Mouse (Mus musculus): Measurements from ENCODE around the gene Ap2a1. TPM values are rescaled to one million over a fixed set of nuclear protein-coding genes. Genes with fewer than 3 reads are reported as not detected.

Ap2a1 gene
- polyA plus RNA-seq, 1 experiment = 216 TPM

DNA sequence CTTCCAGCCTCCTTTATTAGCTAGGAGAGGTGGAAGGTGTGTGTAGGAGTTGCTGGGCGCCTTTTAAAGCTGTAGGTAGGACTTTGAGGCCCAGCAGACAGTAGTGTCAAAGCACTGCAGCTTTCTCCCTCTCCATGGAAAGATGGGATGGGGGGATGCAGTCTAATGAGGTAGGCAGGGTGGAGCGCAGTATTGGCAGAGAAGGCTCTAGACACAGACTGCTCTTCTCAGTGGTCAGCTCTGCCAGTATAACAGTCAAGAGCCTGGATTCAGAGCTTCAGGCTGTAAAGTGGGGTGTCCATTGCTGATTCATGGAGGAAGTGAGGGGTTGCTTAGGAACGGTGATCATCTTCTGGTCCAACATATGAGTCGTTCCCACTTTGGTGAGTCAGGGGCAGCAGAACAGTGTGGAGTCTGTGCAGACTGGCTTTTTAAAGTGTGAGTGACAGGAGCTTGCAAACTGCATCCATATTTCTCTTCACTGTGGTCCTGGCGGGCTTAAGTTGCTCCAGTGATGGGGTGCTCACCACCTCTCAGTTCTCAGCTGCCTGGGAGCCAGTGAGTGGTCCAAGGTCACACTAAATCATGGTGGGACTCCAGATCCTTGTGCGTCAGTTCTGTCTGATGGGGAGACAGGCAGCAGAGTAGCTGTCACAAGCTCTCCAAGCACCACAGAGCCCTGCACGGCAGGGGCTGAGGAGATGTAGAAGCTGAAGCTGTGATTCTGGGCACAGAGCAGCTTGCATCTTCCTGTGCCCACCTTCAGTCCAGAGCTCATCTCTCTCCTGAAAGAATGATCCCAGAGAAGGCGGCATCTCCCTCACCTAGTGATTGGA, 78.3 kb downstream of the Ap2a1 start:
- no peak for TF ChIP-seq POLR2A (IDR thresholded peaks at IDR 0.05; ENCODE audit: borderline replicate concordance, insufficient read depth, low read length)
- TF ChIP-seq CTCF (IDR thresholded peaks at IDR 0.05; ENCODE audit: borderline replicate concordance, insufficient read depth, low read depth, low read length) = no peak
- Histone ChIP-seq H3K27ac (ENCODE audit: insufficient read depth, low read length) (peak overlapping the region; percentile 41; the same call in 1 of the 2 replicates), H3K27me3 (ENCODE audit: control insufficient read depth, insufficient read depth, low read length) (no peaks in the 10 kb centered on the region), H3K4me3 (replicated peaks; ENCODE audit: insufficient read depth, low read depth, low read length) (peak overlapping the region; percentile 75), H3K4me1 (ENCODE audit: control insufficient read depth, insufficient read depth, low read length) (peaks cover 9% of the 10 kb centered on the region)
- DNase-seq = peak in 1 of 2 experiments; percentile 22
- WGBS = 67% methylated on average over 8 of the region's 8 CpGs

Other genes starting within 250 kb of the Ap2a1 start
- gene Izumo2, start 220.8 kb downstream of the Ap2a1 start, polyA plus RNA-seq (2012; rRNA removed) = not detected in 2 replicates
- 37.4 and 39.1 TPM in 2 replicates for gene Vrk3, start 181.1 kb downstream of the Ap2a1 start, polyA plus RNA-seq (2012; rRNA removed)
- 0.71 and 0.79 TPM in 2 replicates for gene Zfp473, start 178.4 kb downstream of the Ap2a1 start, polyA plus RNA-seq (2012; rRNA removed)
- 28.9 and 29.4 TPM in 2 replicates for gene Nup62, start 113.4 kb downstream of the Ap2a1 start, polyA plus RNA-seq (2012; rRNA removed)
- gene Il4i1, start 113.1 kb downstream of the Ap2a1 start, polyA plus RNA-seq (2012; rRNA removed) = 1.4 and 1.9 TPM in 2 replicates
- 19.6 and 23.8 TPM in 2 replicates for gene Atf5, start 112.8 kb downstream of the Ap2a1 start, polyA plus RNA-seq (2012; rRNA removed)
- 78.3 and 83.6 TPM in 2 replicates for gene Akt1s1, start 80.5 kb downstream of the Ap2a1 start, polyA plus RNA-seq (2012; rRNA removed)
- gene Tbc1d17, start 80.4 kb downstream of the Ap2a1 start, polyA plus RNA-seq (2012; rRNA removed) = 119 and 123 TPM in 2 replicates
- 38.3 and 46.7 TPM in 2 replicates for gene Pnkp, start 72.4 kb downstream of the Ap2a1 start, polyA plus RNA-seq (2012; rRNA removed)
- 355 and 364 TPM in 2 replicates for gene Ptov1, start 59.7 kb downstream of the Ap2a1 start, polyA plus RNA-seq (2012; rRNA removed)
- gene Med25, start 36.8 kb downstream of the Ap2a1 start, polyA plus RNA-seq (2012; rRNA removed) = 105 and 117 TPM in 2 replicates
- gene Fuz, start 33.4 kb downstream of the Ap2a1 start, polyA plus RNA-seq (2012; rRNA removed) = 29.0 and 31.9 TPM in 2 replicates
- gene Tsks, start 13.7 kb upstream of the Ap2a1 start, polyA plus RNA-seq (2012; rRNA removed) = 0.16 and 0.40 TPM in 2 replicates
- 129 and 137 TPM in 2 replicates for gene Cpt1c, start 45.4 kb upstream of the Ap2a1 start, polyA plus RNA-seq (2012; rRNA removed)
- gene Prmt1, start 57.1 kb upstream of the Ap2a1 start, polyA plus RNA-seq (2012; rRNA removed) = 225 and 227 TPM in 2 replicates
- gene Irf3, start 68.2 kb upstream of the Ap2a1 start, polyA plus RNA-seq (2012; rRNA removed) = 126 and 130 TPM in 2 replicates
- 6.0 and 6.4 TPM in 2 replicates for gene Bcl2l12, start 69.2 kb upstream of the Ap2a1 start, polyA plus RNA-seq (2012; rRNA removed)
- 115 and 120 TPM in 2 replicates for gene Scaf1, start 86.9 kb upstream of the Ap2a1 start, polyA plus RNA-seq (2012; rRNA removed)
- gene Rras, start 88.5 kb upstream of the Ap2a1 start, polyA plus RNA-seq (2012; rRNA removed) = 29.7 and 29.9 TPM in 2 replicates
- 22.6 and 23.3 TPM in 2 replicates for gene Prr12, start 123.4 kb upstream of the Ap2a1 start, polyA plus RNA-seq (2012; rRNA removed)
- 106 and 112 TPM in 2 replicates for gene Nosip, start 132.9 kb upstream of the Ap2a1 start, polyA plus RNA-seq (2012; rRNA removed)
- gene Prrg2, start 133.2 kb upstream of the Ap2a1 start, polyA plus RNA-seq (2012; rRNA removed) = 23.3 and 23.7 TPM in 2 replicates
- 7.6 and 8.6 TPM in 2 replicates for gene Rcn3, start 162.7 kb upstream of the Ap2a1 start, polyA plus RNA-seq (2012; rRNA removed)
- 32.1 and 33.7 TPM in 2 replicates for gene Fcgrt, start 174.4 kb upstream of the Ap2a1 start, polyA plus RNA-seq (2012; rRNA removed)
- 392 and 433 TPM in 2 replicates for gene Rps11, start 194.9 kb upstream of the Ap2a1 start, polyA plus RNA-seq (2012; rRNA removed)
- 1,090 and 1,228 TPM in 2 replicates for gene Rpl13a, start 199.3 kb upstream of the Ap2a1 start, polyA plus RNA-seq (2012; rRNA removed)
- 0.16 TPM in 1 of 2 replicates, not detected in the other for gene Gm45713, start 206.7 kb upstream of the Ap2a1 start, polyA plus RNA-seq (2012; rRNA removed)
- gene Flt3l, start 206.9 kb upstream of the Ap2a1 start, polyA plus RNA-seq (2012; rRNA removed) = 24.4 and 28.4 TPM in 2 replicates
- 52.3 and 53.1 TPM in 2 replicates for gene Pih1d1, start 224.8 kb upstream of the Ap2a1 start, polyA plus RNA-seq (2012; rRNA removed)
- gene Aldh16a1, start 225.1 kb upstream of the Ap2a1 start, polyA plus RNA-seq (2012; rRNA removed) = 17.2 and 18.0 TPM in 2 replicates
- gene Slc17a7, start 234.5 kb upstream of the Ap2a1 start, polyA plus RNA-seq (2012; rRNA removed) = 397 and 476 TPM in 2 replicates